Mouse (Mus musculus) liver (tissue): Measurements from ENCODE around the gene Cenpa.
A peak's percentile ranks its signal among the peaks of the same experiment; 100 is the strongest.
"Not testable (repeated sequence)": the region's sequence is repeated elsewhere in the genome, so short reads cannot be mapped to it uniquely, and the experiment has no call there.

Experiments used
- DNase-seq: peaks from one replicate; pipeline ENCODE4 v3.0.0-alpha.2; 2020; ENCODE audit warnings: mixed read lengths

Gene Cenpa

DNA sequence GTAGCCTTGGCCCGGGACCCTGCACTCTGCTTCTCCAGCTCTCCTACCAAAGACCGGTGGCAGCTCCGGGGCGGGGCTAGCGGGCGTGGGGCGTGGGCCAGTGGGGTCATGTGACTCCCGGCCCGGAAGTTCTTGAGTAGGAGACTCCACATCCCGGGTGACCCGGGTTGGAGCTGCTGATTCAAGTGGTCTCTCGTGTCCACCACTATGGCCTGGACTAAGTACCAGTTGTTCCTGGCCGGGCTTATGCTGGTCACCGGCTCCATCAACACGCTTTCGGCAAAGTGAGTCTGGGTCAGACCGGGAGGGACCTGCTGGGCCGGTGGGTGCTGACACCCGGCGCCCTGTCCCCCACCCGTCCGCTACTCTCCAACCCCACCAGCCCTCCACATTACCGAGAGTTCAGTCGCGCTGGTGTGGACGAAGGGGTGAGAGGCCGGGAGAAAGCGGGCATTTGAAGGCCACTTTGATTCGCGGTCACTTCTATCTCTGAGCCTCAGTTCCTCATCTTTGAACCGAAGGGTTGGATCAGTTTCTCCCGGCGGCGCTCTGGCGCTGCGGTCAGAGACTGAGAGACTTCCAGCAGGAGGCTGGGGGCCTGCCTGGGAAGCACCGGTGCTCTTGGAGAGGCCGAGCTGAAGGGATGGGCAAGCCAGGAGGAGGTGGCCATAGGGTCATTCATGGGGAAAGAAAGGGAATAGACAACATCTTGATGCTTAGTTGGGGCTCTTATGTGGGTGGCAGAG is 18.6 kb upstream of the Cenpa start, which contains the start of gene Slc35f6:
Gene Slc35f6 (plus strand): TSS at position 119 of the 746 bp plus-strand sequence.
- DNase-seq, result peak; percentile 92

DNA sequence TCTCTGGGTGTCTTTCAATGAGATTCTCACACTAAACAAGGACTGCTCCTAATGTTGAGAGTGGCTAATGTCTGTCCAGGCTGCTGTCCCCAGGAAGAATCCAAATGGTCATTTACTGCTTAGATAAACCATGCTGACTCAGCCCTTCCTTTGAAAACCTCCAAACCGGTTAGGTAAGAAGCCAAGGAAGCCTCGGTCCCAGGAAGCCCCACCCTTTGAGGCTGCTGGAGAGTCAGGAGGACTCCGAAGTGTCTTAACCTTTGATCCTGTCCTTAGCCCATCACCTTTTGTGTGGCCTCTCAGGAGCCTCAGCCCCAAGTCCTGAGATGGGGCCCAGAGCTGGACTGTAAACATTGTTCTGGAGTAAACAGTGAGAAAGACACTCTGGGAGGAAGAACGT is 17.0 kb upstream of the Cenpa start:
- DNase-seq, result no peak

DNA sequence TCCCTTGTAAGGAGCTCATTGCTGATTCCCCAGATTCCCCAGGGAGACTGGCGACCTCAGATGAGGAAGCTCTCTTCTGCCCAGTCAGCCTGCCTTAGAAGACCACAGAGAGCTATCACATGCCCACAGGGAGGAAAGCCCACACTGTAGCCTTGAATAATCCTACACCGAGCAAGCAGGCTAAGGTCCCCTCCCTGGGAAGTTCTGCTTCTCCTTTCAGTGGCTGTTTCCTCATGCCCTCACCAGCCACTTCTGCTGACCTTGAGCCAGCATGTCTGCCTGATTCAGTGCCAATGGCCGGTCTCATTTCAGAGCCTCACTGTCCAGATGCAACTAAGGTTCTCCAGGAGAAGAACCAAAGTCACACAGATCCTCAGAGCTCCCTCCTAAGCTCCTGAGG is 15.8 kb upstream of the Cenpa start:
- no peak for DNase-seq

DNA sequence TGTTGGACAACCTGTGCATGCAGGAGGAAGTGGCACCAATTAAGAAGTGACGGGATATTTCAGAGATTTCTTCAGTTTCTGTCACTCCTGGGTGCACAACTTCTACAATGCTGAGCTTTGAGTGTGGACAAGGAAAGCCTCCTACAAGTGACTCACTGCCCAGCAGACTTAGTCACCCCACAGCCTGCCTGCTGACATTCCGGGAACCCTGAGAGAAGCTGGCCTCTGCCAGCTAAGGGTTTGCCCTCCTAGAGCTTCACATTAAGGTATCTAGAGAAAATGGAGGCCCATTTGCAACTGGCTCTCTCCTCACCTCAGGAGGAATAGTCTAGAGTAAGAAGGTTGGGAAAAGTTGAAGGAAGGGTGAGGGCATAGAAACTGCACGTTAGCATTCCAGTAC is 15.0 kb upstream of the Cenpa start:
- no peak for DNase-seq

DNA sequence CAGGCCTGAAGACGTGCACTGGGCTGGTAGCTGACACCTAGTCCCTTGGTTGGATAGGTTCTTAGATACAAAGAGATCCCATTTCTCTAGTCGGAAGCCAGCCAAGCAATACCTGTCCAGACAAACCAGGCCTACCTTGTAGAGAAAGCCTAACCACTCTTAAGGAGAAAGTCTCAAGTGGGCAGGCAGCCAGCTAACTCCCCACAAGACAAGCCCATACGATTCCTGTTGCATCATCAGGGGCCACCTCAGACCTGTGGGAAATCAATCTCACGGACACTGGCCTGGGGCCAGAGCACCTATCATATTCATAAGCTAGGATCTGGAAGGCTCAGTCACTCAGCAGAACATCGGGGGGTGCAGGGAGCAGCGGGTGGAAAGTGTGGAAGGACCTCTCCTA is 13.3 kb upstream of the Cenpa start:
- DNase-seq, result no peak

DNA sequence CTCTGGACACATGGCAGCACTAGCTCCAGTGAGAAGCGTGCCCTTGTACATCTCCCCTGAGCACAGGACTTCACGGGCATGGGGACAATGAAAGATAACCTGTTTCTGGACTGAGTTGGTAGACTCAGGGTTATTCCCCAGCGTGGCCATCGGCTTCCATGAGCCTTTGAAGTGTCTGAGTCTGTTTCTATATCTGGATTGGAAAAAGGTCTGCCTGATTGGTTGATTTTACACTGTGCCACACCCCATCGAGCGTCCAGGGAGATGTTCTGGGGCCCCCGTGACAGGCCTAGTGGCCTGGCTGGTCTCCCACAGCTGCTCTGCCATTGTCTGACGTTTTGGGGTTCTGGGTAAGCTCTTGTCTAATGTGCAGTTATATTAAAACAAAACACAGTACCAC is 11.5 kb upstream of the Cenpa start:
- DNase-seq, result no peak

DNA sequence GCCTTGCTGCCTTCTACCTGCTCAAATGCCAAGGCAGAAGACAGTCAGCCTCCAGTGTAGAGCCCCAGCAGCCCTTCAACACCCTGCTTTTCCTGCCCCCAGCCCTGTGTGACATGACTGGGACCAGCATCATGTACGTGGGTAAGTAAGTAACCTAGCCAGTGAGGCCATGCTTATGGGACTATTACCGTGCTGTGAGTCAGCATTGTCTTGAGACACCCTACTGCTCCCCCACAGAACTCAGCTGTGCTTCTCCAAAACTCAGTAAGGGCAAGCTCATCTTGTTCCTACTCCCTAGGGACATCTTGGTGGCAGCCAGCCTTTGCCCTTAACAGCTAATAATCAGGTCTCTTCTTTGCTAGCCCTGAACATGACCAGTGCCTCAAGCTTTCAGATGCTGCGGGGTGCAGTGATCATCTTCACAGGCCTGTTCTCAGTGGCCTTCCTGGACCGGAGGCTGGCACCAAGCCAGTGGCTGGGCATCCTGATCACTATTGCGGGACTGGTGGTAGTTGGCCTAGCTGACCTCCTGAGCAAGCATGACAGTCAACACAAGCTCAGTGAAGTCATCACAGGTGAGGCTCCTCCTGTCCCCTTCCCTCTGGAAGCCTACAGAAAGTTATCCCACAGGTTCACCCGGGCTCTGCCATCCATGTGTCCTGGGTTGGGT is 10.9 kb upstream of the Cenpa start:
- no peak for DNase-seq

DNA sequence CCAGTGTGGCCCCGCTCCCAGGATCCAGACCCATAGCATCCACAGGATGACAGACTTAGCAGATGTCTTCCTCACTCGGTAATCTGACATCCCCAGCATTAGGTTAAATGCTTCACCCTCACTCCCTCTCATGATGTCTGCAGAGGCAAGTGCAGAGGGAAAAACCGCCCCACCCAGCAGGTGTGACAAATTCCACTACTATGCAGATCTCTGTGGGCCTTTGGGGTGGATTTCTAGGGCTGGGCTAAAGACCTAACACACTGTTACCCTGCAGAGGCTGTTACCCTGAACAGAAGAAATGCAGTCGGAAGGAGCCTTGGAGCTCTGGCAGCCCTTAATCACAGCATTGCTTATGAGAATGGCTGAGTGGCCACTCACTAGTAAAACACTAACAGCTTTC is 7.5 kb upstream of the Cenpa start:
- no peak for DNase-seq

DNA sequence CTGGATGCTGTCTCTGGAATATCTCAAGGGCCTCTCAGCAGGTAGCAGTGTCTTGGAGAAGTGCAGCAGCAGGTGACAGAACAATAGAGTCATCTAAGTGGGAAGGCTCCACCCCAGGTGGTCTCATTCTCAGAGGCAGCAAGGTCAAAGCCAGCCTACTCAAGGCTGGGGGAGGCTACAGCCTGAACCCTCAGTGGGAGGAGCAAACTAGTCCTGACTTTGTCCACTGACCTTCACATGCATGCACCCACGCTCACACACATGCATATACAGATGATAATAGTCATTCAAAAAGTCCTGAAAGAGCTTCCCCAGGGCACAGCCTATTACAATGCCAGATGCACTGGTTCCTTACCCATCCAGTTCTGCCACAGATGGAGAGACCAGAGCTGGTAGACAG is 6.3 kb upstream of the Cenpa start:
- DNase-seq, result no peak

DNA sequence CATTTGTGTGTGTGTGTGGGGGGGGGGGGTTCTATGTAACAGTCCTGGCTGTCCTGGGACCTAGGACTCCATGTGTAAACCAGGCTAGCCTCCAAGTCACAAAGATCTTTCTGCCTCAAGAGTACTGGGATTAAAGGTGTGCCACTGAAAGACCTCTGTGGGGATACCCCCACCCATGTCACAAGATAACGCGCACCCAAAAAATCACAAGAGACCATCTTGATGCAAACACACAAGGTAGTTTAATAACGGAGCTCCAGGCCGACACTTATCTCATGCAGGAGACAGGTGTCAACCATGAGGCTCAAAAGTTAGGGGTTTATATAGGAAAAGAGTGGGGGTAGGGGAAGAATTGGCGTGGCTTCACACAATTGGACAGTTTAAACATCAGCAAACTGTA is 5.8 kb upstream of the Cenpa start:
- DNase-seq, result no peak

DNA sequence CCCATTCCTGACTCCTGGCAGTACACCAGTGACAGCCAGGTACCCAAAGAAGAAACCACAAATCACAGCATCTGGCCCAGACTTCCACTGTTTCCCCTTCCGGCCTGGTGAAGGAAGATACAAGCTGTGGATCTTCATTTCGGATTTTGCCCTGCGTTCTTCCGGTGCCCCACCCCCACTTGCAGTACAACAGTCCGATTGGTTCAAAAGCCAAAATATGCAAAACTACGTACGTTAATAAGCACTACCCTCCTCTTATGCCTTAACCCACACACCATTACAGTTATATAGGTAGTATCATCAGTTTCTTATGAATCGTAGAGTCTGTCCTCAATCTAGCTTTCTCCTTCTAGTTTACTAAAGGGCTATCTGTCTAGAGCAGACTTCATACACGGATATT is 1.2 kb upstream of the Cenpa start:
- no peak for DNase-seq

DNA sequence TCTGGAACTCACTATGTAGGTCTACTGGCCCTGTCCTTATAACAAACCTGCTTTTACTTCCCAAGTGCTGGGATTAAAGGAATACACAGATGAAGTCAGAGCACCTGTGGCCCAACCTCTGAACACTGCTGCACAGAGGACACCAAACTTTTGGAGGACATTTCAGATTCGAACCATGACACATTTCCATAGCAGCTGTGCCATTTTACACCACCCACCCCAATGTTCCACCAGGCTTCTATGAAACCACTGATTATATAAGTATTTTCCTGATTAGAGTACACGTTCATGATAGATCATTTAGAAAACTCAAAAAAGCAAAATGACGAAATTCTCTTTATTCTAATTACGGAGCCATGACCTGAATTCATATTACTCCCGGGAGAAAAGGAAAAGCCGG is 609 bp upstream of the Cenpa start:
- DNase-seq, result no peak

DNA sequence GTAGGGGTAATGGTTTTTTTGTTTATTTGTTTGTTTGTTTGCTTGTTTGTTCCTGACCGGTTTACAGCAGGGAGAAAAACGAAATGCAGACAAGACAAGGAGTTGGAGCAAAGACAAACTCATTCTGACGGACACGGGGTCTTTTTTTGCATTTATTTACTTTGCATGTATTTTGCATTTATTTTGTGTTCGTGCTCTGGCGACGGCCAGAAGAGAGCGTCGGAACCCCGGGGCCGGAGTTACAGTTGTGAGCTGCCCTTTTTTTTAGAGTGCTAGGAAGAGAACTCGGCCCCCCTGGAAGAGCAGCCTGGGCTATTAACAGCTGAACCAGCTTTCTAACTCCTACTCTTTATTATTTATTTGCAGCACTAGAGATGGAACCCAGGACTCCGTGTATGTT is 638 bp downstream of the Cenpa start:
- DNase-seq, result no peak

DNA sequence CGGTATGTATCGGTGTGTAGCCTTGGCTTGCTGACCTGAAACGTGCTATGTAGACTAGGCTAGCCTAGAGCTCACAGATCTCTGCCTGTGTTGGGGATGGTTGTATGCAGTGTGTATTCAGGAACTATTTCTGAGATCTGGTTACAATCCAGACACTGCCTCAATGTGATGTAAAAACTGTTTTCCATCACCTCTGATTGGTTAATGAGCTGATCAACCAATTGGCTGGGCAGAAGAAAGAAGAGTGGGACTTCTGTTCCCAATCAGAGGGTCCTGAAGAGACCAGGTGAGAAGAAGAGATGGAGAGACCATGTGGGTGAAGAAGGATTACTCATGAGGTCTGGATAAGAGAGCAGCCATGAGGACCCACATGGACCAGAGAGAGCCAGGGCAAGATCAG is 1.1 kb downstream of the Cenpa start:
- DNase-seq, result no peak

DNA sequence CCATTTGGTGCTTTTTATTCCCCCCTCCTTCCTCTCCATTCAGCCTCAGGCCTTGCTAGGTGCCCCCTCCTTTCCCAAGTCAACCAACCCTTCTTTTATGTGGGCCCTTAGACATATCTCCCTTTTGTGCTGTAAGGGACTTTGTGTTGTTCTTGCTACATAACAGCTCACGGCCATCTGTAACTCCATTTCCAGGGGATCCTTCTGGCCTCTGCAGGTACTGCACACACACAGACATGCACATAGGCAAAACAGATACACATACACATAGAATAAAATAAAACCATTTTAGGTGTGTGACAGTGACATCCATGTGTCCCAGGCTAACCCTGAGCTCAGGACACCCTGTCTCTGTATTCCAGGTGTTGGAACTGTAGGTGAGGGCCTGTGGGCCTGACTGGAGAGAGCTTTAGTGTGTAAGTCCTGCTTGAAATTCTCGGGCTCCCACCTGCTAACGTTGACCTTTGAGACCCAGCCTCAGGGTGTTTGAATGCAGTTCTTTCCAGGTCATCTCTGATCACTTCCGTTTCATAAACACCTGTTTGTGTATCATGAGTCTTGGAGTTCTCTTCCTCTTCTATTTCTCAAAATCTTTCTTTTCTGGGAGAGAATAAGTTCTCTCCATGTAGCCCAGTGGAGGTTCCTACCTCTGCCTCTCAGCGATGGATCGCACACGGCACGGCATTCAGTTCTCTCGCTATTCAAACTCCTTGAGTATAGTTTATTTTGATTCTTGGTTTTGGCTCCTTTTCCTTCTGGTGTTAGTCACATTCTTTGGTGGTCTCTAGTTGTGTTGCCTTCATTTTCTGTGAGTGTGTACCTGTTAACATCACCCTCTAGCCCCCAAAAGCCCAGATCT is 2.3 kb downstream of the Cenpa start:
- DNase-seq, result no peak

DNA sequence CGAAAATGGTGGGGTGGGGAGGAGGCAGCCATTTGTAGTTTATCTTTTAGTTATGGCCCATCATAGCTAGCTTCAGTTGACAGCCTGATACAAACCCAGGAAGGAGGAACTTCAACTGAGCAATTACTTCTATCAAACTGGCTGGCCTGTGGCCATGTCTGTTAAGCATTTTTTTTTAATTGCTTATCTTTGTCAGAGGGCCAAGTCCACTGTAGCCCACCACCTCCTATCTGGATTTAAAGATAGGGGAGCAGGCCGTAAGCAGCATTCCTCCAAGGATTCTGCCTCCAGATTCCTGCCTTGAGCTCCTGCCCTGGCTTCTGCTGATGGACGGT is 2.9 kb downstream of the Cenpa start:
- no peak for DNase-seq

DNA sequence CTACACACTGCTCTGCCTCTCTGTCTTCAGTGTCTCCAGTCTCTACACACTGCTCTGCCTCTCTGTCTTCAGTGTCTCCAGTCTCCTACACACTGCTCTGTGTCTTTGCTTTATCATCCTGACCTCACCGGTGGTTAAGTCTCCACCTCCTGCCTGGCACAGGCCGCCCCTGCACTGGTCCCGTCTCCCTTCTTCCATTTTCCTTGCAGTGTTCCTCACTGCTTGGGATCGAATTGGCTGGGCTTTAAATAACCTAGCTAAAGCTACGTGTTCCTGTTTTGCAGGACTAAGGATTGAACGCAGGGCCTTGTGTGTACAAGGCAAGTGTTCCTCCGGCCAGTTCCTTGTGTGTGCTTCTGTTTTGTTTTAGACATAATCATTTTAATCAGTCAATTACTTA is 3.5 kb downstream of the Cenpa start:
- DNase-seq, result no peak

DNA sequence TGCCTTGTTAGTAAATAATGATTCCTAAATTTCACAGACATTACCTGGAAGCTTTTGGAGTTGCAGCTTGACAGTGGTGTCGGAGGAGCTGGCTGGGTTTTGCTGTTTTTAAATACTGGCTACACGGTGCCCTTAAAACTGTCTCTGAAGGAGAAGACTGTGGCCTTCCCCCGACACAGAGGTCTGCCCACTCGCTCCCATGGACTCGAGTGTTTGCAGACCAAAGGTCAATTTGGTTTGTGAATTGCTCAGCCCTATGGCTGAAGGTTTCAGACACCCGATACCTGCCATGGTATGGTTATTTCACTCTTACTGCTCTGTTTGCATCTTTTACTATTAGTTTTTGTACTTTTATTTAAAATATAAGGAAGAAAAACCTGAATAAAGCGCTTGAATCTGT is 7.4 kb downstream of the Cenpa start:
- DNase-seq, result no peak

DNA sequence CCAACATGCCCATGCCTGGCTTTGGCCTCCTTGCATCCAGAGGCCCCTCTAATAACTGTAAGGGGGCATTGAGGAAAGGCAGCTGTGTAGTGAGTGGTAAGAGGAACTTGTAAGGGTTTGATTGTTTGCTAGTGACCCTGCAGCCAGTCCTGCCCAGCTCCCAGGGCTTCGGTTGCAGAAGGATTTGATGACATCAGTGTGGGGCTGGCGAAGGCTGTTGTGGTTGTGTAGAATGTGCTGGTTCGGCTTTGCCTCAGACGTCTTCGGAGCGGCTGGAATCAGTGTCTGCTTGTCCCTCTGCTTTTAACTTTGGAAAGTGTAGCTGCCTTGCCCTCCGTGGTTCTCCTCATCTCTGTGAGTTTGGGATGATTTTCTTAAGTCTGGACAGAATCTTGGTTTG is 10.2 kb downstream of the Cenpa start:
- no peak for DNase-seq

DNA sequence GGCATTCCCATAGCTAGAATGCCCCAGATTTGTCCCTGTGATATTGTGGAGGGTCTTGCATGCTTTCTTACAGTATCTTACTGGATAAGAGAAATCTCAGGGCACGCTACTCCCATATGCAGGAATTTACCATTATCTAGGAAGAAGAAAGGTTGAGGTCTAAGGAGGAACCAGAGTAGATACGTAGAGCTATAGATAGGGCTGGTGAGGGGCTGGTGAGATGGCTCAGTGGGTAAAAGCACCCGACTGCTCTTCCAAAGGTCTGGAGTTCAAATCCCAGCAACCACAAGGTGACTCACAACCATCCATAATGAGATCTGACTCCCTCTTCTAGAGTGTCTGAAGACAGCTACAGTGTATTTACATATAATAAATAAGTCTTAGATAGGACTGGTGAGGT is 11.5 kb downstream of the Cenpa start:
- not testable (repeated sequence) for DNase-seq

DNA sequence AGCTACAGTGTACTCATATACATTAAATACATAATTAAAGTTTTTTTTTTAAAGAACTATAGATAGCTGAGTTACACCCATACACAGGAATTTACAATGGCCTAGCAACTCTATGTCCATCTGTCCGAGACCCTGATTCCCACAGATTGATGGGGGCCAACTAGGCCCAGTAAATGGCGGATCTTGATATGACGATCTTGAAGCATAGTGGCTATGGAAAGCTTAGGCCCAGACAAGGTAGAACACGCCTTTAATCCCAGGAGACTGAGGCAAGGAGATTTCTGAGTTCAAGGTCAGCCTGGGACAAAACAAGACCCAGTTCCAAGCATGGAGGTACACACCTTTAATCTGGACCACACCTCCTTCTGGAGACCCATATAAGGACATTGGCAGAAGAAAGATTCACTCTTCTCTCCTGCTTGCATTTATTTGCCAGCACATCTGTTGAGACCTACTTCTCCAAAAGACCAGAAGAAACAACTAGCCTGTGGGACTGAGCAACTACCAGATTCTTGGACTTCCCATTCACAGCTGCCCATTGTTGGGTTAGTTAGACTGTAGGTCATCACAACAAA is 12.2 kb downstream of the Cenpa start:
- DNase-seq, result no peak

DNA sequence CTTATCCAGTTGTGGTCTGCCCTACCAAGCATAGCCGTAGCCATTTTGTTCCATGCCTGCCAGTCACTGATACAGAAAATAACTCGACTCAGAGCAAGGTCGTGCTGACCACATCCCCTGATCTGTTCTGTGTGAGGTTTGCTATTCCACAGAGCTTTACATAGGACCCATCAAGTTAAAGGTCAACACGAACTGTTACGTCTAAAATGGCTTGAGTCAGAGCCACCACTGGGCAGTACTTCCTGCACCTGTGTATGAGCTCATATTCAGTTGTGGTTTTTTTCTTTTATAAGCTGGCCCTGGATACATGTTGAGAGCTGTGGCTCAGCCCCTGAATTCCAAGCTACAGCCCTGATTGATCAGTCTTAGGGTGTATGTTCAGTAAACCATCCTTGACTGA is 13.0 kb downstream of the Cenpa start:
- DNase-seq, result no peak

DNA sequence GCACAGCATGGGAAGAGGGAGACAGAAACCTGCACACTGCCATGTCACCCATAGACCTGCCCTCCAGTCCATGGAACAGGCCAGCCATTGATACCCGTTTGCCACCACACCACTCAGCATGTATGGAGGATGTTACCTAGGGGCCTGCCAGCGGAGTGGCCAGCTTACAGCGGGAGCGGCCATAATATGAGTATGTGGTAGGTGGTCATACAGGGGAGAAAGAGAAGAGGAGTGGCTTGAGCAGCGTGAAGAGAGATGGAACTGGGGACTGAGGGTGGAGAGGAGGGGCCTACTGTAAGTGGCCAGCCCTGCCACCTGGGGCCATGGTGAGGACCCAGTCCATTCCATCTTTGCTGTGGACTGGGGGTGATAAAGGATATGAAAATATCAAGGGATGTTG is 15.4 kb downstream of the Cenpa start:
- no peak for DNase-seq
